Comparison of ENCODE assay signal across 28 mouse cellular contexts in genomic region chr3:135481608-135482007, GRCm38 (mm10). TPM values are rescaled to one million over a fixed set of nuclear protein-coding genes. Genes with fewer than 3 reads are reported as not detected.
DNase-seq lines count a peak whose midpoint lies in the region; ATAC-seq and TF ChIP-seq lines count a peak whose summit lies in the region.
"Had no signal": no experiment of that assay in that cellular context is flagged by ENCODE, and none has a peak within 500 bp of the region (broad histone marks: within the 10 kb centered on the region; RNA-seq: fewer than 3 reads in every experiment).

No protein-coding gene starts in this region.

- H3K4me3 ChIP-seq in kidney, embryonic 15.5 days (replicated peaks): no peak overlapping the region
- H3K4me3 ChIP-seq in kidney, embryonic 16.5 days (ENCODE audit: low read length): no peak overlapping the region
- no peak overlapping the region for H3K4me3 ChIP-seq in kidney, postnatal 0 days (replicated peaks; ENCODE audit: low read depth, low read length)
- H3K4me3 ChIP-seq: forebrain, embryonic 10.5 days; forebrain, embryonic 13.5 days; heart, adult 2 months; heart, embryonic 10.5 days; heart, embryonic 13.5 days had no signal

- H3K36me3 ChIP-seq in kidney, embryonic 15.5 days: no peaks in the 10 kb centered on the region
- no peaks in the 10 kb centered on the region for H3K36me3 ChIP-seq in kidney, embryonic 16.5 days (ENCODE audit: insufficient read depth, low read length)
- no peaks in the 10 kb centered on the region for H3K36me3 ChIP-seq in kidney, postnatal 0 days (ENCODE audit: insufficient read depth, low read length)
- H3K36me3 ChIP-seq: forebrain, embryonic 10.5 days; heart, embryonic 10.5 days; heart, embryonic 13.5 days had no signal

- no peaks in the 10 kb centered on the region for H3K27me3 ChIP-seq in kidney, embryonic 15.5 days
- 0 out of 2 replicates have a peak, but pooled peaks cover 2% of the 10 kb centered on the region for H3K27me3 ChIP-seq in kidney, embryonic 16.5 days (ENCODE audit: insufficient read depth, low read length)
- H3K27me3 ChIP-seq in kidney, postnatal 0 days (ENCODE audit: insufficient read depth, low read length): no peaks in the 10 kb centered on the region
- H3K27me3 ChIP-seq: CH12.LX; forebrain, embryonic 13.5 days; heart, embryonic 13.5 days; Patski had no signal

- no peak for TF ChIP-seq CTCF in kidney, postnatal 0 days (IDR thresholded peaks at IDR 0.05; ENCODE audit: low read depth)

- intact Hi-C loops in left cerebral cortex, postnatal 10 days (cut with DNase I): no loop called here

- no peak overlapping the region for H3K4me2 ChIP-seq in kidney, embryonic 15.5 days
- H3K4me2 ChIP-seq in kidney, embryonic 16.5 days (replicated peaks; ENCODE audit: low read depth, low read length): no peak overlapping the region
- no peak overlapping the region for H3K4me2 ChIP-seq in kidney, postnatal 0 days (ENCODE audit: low read length)
- H3K4me2 ChIP-seq: forebrain, embryonic 13.5 days; heart, embryonic 13.5 days; hindbrain, embryonic 14.5 days had no signal

- WGBS in kidney, embryonic 15.5 days: 72% methylated on average over 3 of the region's 3 CpGs
- WGBS in kidney, embryonic 16.5 days: 62% methylated on average over 3 of the region's 3 CpGs
- WGBS in kidney, postnatal 0 days: 72% methylated on average over 3 of the region's 3 CpGs

- H3K4me1 ChIP-seq in kidney, embryonic 15.5 days: 0 out of 2 replicates have a peak, but pooled peaks cover 8% of the 10 kb centered on the region
- 0 out of 2 replicates have a peak, but pooled peaks cover 12% of the 10 kb centered on the region for H3K4me1 ChIP-seq in kidney, embryonic 16.5 days (ENCODE audit: insufficient read depth, low read length)
- H3K4me1 ChIP-seq in kidney, postnatal 0 days (replicated peaks; ENCODE audit: insufficient read depth, low read length): no peaks in the 10 kb centered on the region

- H3K9ac ChIP-seq in kidney, embryonic 15.5 days: no peak overlapping the region
- H3K9ac ChIP-seq in kidney, embryonic 16.5 days (replicated peaks; ENCODE audit: low read length): no peak overlapping the region
- no peak overlapping the region for H3K9ac ChIP-seq in kidney, postnatal 0 days (ENCODE audit: low read depth, low read length)
- H3K9ac ChIP-seq: forebrain, embryonic 13.5 days; heart, embryonic 13.5 days; hindbrain, embryonic 14.5 days had no signal

- DNase-seq in kidney, adult 11 months: peak; percentile 47
- no peak for DNase-seq in kidney, adult 18-20 months
- DNase-seq in kidney, postnatal 0 days (ENCODE audit: low spot score): no peak
- DNase-seq in kidney, postnatal 14 days: peak; percentile 52
- no peak for DNase-seq in left cerebral cortex, postnatal 10 days (ENCODE audit: extremely low spot score in 1 of 2, low spot score in 2 of 2)
- DNase-seq in natural killer cell, adult 2 months (ENCODE audit: low spot score in 2 of 2): no peak
- DNase-seq: adrenal gland, adult 2 months; adrenal gland, postnatal 25 days; B cell, adult 2 months; cerebellum, adult 11-12 months; cerebellum, adult 9-10 months; cerebellum, postnatal 14 days; gastrocnemius, postnatal 10 days; gastrocnemius, postnatal 36 days; heart, adult 2 months; heart, postnatal 14 days; heart, postnatal 4 days had no signal

- ATAC-seq in kidney, embryonic 15.5 days (replicated peaks; ENCODE audit: low FRiP score): no peak
- ATAC-seq in kidney, embryonic 16.5 days (ENCODE audit: low FRiP score, low TSS enrichment): no peak
- ATAC-seq in kidney, postnatal 0 days (replicated peaks; ENCODE audit: low FRiP score, low read depth): peak; percentile 59; the same call in 1 of the 2 replicates
- ATAC-seq: forebrain, embryonic 13.5 days; forebrain, embryonic 16.5 days; Patski had no signal

- 0 out of 2 replicates have a peak overlapping the region, but pooled peaks have one; percentile 7 for H3K27ac ChIP-seq in kidney, embryonic 15.5 days
- H3K27ac ChIP-seq in kidney, embryonic 16.5 days (ENCODE audit: low read length): no peak overlapping the region
- H3K27ac ChIP-seq in kidney, postnatal 0 days: 0 out of 2 replicates have a peak overlapping the region, but pooled peaks have one; percentile 40
- H3K27ac ChIP-seq: forebrain, embryonic 10.5 days; forebrain, embryonic 13.5 days; heart, adult 2 months; heart, embryonic 10.5 days; heart, embryonic 13.5 days; hindbrain, embryonic 14.5 days had no signal

- no peaks in the 10 kb centered on the region for H3K9me3 ChIP-seq in kidney, embryonic 15.5 days (replicated peaks)
- H3K9me3 ChIP-seq in kidney, embryonic 16.5 days (ENCODE audit: low read length): no peaks in the 10 kb centered on the region
- no peaks in the 10 kb centered on the region for H3K9me3 ChIP-seq in kidney, postnatal 0 days (replicated peaks; ENCODE audit: low read length)
- H3K9me3 ChIP-seq: forebrain, embryonic 10.5 days; forebrain, embryonic 13.5 days; G1E; heart, embryonic 10.5 days; heart, embryonic 13.5 days had no signal

RNA-seq across cellular contexts. Expression of gene Manba, which starts 3.8 kb away (rescaled TPM):
- 24.2 and 27.3 TPM in 2 replicates for polyA plus RNA-seq in kidney, embryonic 15.5 days (2015; fragmentation: Nextera tagmentation; extraction: Ambion mirVana)
- polyA plus RNA-seq in kidney, embryonic 16.5 days (2015; fragmentation: Nextera tagmentation; extraction: Ambion mirVana): 36.5 and 39.6 TPM in 2 replicates
- 37.8 and 41.8 TPM in 2 replicates for polyA plus RNA-seq in kidney, postnatal 0 days (2015; fragmentation: Nextera tagmentation; extraction: Ambion mirVana)
- total RNA-seq in left cerebral cortex, postnatal 10 days (2021): 1 to 10 TPM; 6.8 to 7.4 TPM

RNA-seq across cellular contexts. Expression of gene Ube2d3, which starts 43.7 kb away (rescaled TPM):
- 512 and 532 TPM in 2 replicates for polyA plus RNA-seq in kidney, embryonic 15.5 days (2015; fragmentation: Nextera tagmentation; extraction: Ambion mirVana)
- 524 and 536 TPM in 2 replicates for polyA plus RNA-seq in kidney, embryonic 16.5 days (2015; fragmentation: Nextera tagmentation; extraction: Ambion mirVana)
- 509 and 531 TPM in 2 replicates for polyA plus RNA-seq in kidney, postnatal 0 days (2015; fragmentation: Nextera tagmentation; extraction: Ambion mirVana)
- 100 to 1,000 TPM; 258 to 268 TPM for total RNA-seq in left cerebral cortex, postnatal 10 days (2021)

RNA-seq across cellular contexts. Expression of gene Cisd2, which starts 57.9 kb away (rescaled TPM):
- polyA plus RNA-seq in kidney, embryonic 15.5 days (2015; fragmentation: Nextera tagmentation; extraction: Ambion mirVana): 68.8 and 77.6 TPM in 2 replicates
- 70.2 and 74.5 TPM in 2 replicates for polyA plus RNA-seq in kidney, embryonic 16.5 days (2015; fragmentation: Nextera tagmentation; extraction: Ambion mirVana)
- polyA plus RNA-seq in kidney, postnatal 0 days (2015; fragmentation: Nextera tagmentation; extraction: Ambion mirVana): 57.8 and 65.2 TPM in 2 replicates
- 10 to 100 TPM; 35.5 to 39.5 TPM for total RNA-seq in left cerebral cortex, postnatal 10 days (2021)

Comparison
In these comparisons a context has a peak if more than half of its experiments do, and no peak if none do; other contexts are left out.
1. DNase-seq: peak in kidney, adult 11 months (single experiment) and kidney, postnatal 14 days (single experiment); none in kidney, adult 18-20 months (single experiment), kidney, postnatal 0 days (single experiment), left cerebral cortex, postnatal 10 days (0 of 2) and natural killer cell, adult 2 months (0 of 2).